Mouse (Mus musculus): ENCODE measurements around the gene Pnpo.

DNA sequence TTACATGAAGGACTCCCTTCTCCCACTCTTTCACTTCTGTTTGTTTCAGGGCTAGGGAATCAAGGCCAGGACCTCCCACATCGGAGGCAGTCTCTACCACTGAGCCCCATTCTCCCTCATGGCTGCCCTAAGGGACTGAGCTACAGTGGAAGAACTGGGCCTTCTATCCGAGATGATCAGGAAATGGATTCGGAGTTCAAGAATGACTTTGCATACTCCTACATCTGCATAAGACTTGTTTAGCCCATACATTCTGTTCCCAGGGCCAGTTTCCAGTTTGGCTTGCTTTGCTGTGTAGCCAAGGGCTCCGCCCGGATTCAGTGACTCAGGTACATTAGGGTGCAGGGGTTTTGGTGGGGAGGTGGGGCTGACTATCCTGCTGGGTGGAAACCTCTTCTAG, 36.2 kb upstream of the Pnpo start:
- no peak for TF ChIP-seq GATA1 (IDR thresholded peaks at IDR 0.05; ENCODE audit: low read length)
- no peak for TF ChIP-seq TAL1 (IDR thresholded peaks at IDR 0.05; ENCODE audit: low read length)
